Mouse (Mus musculus) heart, embryonic 13.5 days (tissue): ENCODE measurements at regions not wholly inside any gene's neighbourhood (a gene's known extent, or its start where the extent isn't known, plus 50 kb on each side); places are given as distances from the start of the nearest gene placed in this dataset.

Experiments used
- ATAC-seq: fragments of 200-750 bp; cut with Nextera tagmentation; 2 replicates; pipeline ENCODE4 v1.8.0; 2017; ENCODE audit warnings: moderate TSS enrichment; ENCODE audit not compliant: insufficient number of reproducible peaks, low FRiP score, low TSS enrichment; ENCODE audit errors: extremely low read depth
- H3K27ac ChIP-seq: fragments of 300-500 bp; sonication (generic); replicated peaks from 2 replicates; pipeline ENCODE4 v1.5.1; 2015; ENCODE audit warnings: moderate library complexity, mild to moderate bottlenecking, inconsistent platforms
- H3K27me3 ChIP-seq: fragments of 300-500 bp; sonication (generic); replicated peaks from 2 replicates; pipeline ENCODE4 v1.6.1; 2015; ENCODE audit warnings: mild to moderate bottlenecking, inconsistent platforms
- H3K36me3 ChIP-seq: fragments of 300-500 bp; sonication (generic); 2 replicates; pipeline ENCODE4 v1.6.1; 2015; ENCODE audit warnings: mild to moderate bottlenecking, inconsistent platforms
- H3K4me1 ChIP-seq: fragments of 300-500 bp; sonication (generic); 2 replicates; pipeline ENCODE4 v1.6.1; 2015; ENCODE audit warnings: inconsistent platforms
- H3K4me2 ChIP-seq: fragments of 300-500 bp; sonication (generic); 2 replicates; pipeline ENCODE4 v1.6.1; 2015; ENCODE audit warnings: inconsistent platforms, mild to moderate bottlenecking, moderate library complexity
- H3K4me3 ChIP-seq: fragments of 300-500 bp; sonication (generic); 2 replicates; pipeline ENCODE4 v1.5.1; 2015; ENCODE audit warnings: moderate library complexity, mild to moderate bottlenecking, inconsistent platforms
- H3K9ac ChIP-seq: fragments of 300-500 bp; sonication (generic); 2 replicates; pipeline ENCODE4 v1.6.1; 2015; ENCODE audit warnings: inconsistent platforms, mild to moderate bottlenecking, moderate library complexity
- H3K9me3 ChIP-seq: fragments of 300-500 bp; sonication (generic); 2 replicates; pipeline ENCODE4 v1.6.1; 2016; ENCODE audit warnings: inconsistent platforms
- WGBS: fragments of 180-500 bp; shearing (Covaris S2); methylation state at CpG from one replicate; pipeline ENCODE4 v1.1.7; 2015; ENCODE audit warnings: mixed read lengths; 5-methylcytosine and 5-hydroxymethylcytosine counted together

GRCm38 (mm10) chr1:34642304-34642893, 62.9 kb downstream of the Amer3 start:
- no peak overlapping the region for H3K27ac ChIP-seq
- no peaks in the 10 kb centered on the region for H3K27me3 ChIP-seq
- no peaks in the 10 kb centered on the region for H3K4me1 ChIP-seq
- H3K4me2 ChIP-seq: no peak overlapping the region
- no peak overlapping the region for H3K4me3 ChIP-seq
- no peak overlapping the region for H3K9ac ChIP-seq
- WGBS: 30% methylated on average over 13 of the region's 13 CpGs
- no peak for ATAC-seq
- H3K36me3 ChIP-seq: no peaks in the 10 kb centered on the region
- no peaks in the 10 kb centered on the region for H3K9me3 ChIP-seq

- Histone ChIP-seq H3K4me3 (no peak overlapping the region), H3K9me3 (no peaks in the 10 kb centered on the region; the same call in 1 of the 2 replicates), H3K9ac (no peak overlapping the region), H3K36me3 (no peaks in the 10 kb centered on the region), H3K4me2 (no peak overlapping the region), H3K27me3 (no peaks in the 10 kb centered on the region), H3K27ac (no peak overlapping the region), H3K4me1 (no peaks in the 10 kb centered on the region)
- no peak for ATAC-seq
- 84% methylated on average over 10 of the region's 10 CpGs for WGBS
These were observed 74.6 kb downstream of the Amer3 start for GRCm38 (mm10) chr1:34653963-34654644.

DNA sequence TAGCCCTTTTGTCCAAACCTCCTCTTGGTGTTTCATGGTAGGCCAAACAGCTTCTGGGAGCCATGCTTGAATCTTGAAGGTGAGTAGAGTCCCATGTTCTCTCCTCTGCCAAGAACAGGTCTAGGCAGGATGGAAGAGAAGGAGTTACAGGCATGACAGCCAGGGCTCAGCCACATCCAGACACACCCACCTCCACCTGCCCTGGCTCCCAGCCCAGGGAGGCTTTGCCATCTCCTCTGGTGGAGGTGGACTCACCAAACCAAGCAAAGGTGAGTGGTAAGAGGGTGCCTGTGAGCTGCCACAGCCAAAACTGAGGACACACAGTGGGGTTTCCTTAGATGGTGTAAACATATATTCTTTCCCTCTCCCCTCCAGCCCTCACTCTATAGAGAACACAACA, 78.0 kb downstream of the Amer3 start:
- Histone ChIP-seq H3K4me3 (no peak overlapping the region), H3K36me3 (no peaks in the 10 kb centered on the region), H3K4me2 (no peak overlapping the region), H3K27me3 (no peaks in the 10 kb centered on the region), H3K9ac (no peak overlapping the region), H3K27ac (no peak overlapping the region), H3K4me1 (no peaks in the 10 kb centered on the region), H3K9me3 (no peaks in the 10 kb centered on the region; the same call in 1 of the 2 replicates)
- ATAC-seq: no peak

GRCm38 (mm10) chr1:34663875-34664547, 84.6 kb downstream of the Amer3 start:
- WGBS: 62% methylated on average over 4 of the region's 4 CpGs
- H3K27ac ChIP-seq: no peak overlapping the region
- H3K4me1 ChIP-seq: peaks cover 15% of the 10 kb centered on the region
- H3K27me3 ChIP-seq: no peaks in the 10 kb centered on the region
- no peak overlapping the region for H3K4me3 ChIP-seq
- ATAC-seq: no peak
- H3K9ac ChIP-seq: no peak overlapping the region
- no peaks in the 10 kb centered on the region for H3K36me3 ChIP-seq
- no peaks in the 10 kb centered on the region for H3K9me3 ChIP-seq
- H3K4me2 ChIP-seq: no peak overlapping the region

- H3K4me3 ChIP-seq: no peak overlapping the region
- 70% methylated on average over 11 of the region's 11 CpGs for WGBS
- peaks cover 15% of the 10 kb centered on the region for H3K4me1 ChIP-seq
- ATAC-seq: no peak
- H3K9me3 ChIP-seq: no peaks in the 10 kb centered on the region
- H3K36me3 ChIP-seq: no peaks in the 10 kb centered on the region
- H3K27me3 ChIP-seq: no peaks in the 10 kb centered on the region
- no peak overlapping the region for H3K9ac ChIP-seq
- H3K4me2 ChIP-seq: no peak overlapping the region
- H3K27ac ChIP-seq: peak overlapping the region; percentile 59
These were observed 85.5 kb downstream of the Amer3 start for GRCm38 (mm10) chr1:34664816-34665511.

GRCm38 (mm10) chr1:34665512-34665854, 86.0 kb downstream of the Amer3 start:
- no peaks in the 10 kb centered on the region for H3K36me3 ChIP-seq

DNA sequence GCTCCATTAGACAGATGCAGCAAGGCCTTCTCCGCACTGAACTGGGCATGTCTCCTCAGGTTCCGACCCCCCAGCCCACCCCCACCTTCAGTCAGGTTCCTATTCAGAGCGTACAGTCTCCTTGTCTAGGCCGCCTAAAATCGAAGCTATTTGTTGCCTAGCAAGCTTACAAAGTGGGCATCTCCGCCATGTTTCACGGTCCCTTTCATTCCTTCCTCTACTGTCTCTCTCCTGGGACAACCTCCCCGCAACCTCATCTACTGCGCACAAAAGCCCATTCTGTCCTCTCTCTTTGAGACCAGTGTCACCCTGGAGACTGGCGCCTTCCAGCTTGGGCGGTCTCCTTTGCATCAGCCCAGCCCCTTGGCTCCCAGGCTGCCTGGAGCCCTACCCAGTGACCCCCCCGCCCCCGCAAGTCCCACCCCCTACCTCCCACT, 86.8 kb downstream of the Amer3 start:
- Histone ChIP-seq H3K4me3 (no peak overlapping the region), H3K9me3 (no peaks in the 10 kb centered on the region), H3K9ac (no peak overlapping the region), H3K27ac (no peak overlapping the region), H3K4me2 (no peak overlapping the region), H3K27me3 (no peaks in the 10 kb centered on the region), H3K4me1 (peaks cover 15% of the 10 kb centered on the region), H3K36me3 (no peaks in the 10 kb centered on the region)
- ATAC-seq: no peak
- 87% methylated on average over 13 of the region's 13 CpGs for WGBS

More at GRCm38 (mm10) chr1:34665512-34665854, 86.0 kb downstream of the Amer3 start:
- H3K27ac ChIP-seq: peak overlapping the region; percentile 59
- 74% methylated on average over 5 of the region's 5 CpGs for WGBS
- peaks cover 15% of the 10 kb centered on the region for H3K4me1 ChIP-seq
- no peak overlapping the region for H3K9ac ChIP-seq
- H3K4me3 ChIP-seq: no peak overlapping the region
- no peak overlapping the region for H3K4me2 ChIP-seq
- no peaks in the 10 kb centered on the region for H3K27me3 ChIP-seq
- no peaks in the 10 kb centered on the region for H3K9me3 ChIP-seq
- ATAC-seq: no peak

DNA sequence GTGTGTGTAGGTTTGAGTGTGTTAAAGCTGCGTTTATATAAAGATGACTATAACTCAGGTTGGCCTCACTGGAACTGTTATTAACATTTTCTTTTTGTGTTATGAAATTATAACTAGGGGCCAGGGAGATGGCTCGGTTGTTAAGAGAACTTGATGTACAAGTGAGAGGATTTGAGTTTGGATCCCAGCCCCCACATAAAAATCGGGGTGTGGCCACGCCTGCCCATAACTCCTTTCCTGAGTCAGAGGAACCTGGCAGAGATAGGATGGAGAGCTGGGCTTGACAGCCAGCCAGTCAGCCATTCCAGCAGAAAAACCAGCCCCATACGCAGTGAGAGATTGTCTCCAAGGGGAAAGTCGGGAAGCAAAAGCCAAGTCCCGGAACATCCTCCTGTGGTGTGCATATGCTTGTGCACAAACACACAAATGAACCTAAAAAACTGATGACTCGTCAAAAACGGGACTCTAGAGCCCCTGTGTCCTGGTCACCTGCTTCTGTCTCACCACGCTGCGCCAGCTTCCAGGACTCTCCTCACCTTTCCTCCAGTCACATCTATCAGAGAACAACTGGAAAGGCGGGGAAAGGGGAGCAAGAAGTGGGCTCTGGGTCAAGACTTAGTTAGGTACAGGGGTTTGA, 97.8 kb downstream of the Amer3 start:
- H3K4me3 ChIP-seq: peak overlapping the region; percentile 65
- no peak overlapping the region for H3K27ac ChIP-seq
- WGBS: 37% methylated on average over 12 of the region's 12 CpGs
- peaks cover 20% of the 10 kb centered on the region for H3K4me1 ChIP-seq
- ATAC-seq: no peak
- H3K9me3 ChIP-seq: no peaks in the 10 kb centered on the region
- H3K27me3 ChIP-seq: peaks cover 66% of the 10 kb centered on the region
- H3K9ac ChIP-seq: peak overlapping the region; percentile 78
- no peaks in the 10 kb centered on the region for H3K36me3 ChIP-seq
- peak overlapping the region; percentile 91 for H3K4me2 ChIP-seq

DNA sequence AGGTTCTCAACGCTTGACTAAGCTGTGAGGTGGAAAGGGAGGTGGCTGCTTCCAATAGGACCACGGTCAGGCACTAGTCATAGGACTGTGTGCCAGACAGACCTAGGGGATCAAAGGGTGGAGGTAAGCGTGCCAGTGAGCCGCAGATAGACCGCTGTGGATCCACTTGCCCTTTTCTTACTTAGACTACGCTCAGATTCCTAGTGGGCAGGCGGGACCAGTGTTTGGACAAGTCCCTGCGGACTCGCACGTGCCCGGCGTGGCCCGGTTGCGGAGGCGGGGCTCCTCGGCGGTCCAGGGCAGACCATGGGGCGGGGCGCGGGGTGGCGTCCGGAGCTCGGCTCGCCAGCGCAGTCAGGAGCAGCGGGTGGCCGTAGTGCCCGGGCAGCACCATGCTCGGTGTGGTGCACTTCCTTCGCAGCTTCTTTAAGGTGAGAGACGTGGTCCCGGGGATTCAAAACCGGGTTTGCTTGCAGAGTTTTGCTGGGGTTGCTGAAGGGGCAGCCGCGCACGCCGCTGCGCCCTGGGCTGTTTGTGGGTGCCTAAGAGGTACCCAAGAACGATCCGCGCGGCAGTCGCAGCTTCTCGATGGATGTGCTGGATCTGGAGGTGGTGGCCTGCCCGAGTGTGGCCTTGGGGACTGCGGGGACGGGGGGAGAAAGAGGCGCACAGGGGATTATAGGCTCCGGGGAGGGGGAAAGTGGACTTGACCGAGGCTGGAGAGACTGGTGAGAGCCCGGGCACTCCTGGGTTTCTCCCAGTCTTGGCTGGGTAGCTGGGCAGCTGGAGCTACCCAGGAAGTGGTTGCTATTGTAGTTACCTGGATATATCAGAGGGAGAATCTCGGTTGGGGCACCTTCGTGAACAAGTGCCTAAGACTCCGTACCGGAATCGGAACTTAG, 98.6 kb downstream of the Amer3 start:
- Histone ChIP-seq H3K9me3 (no peaks in the 10 kb centered on the region), H3K36me3 (no peaks in the 10 kb centered on the region), H3K9ac (peak overlapping the region; percentile 78), H3K4me3 (peak overlapping the region; percentile 65), H3K4me1 (peaks cover 27% of the 10 kb centered on the region), H3K27ac (no peak overlapping the region), H3K27me3 (peaks cover 66% of the 10 kb centered on the region), H3K4me2 (peak overlapping the region; percentile 91)
- WGBS: under 1% methylated on average over 56 of the region's 56 CpGs
- ATAC-seq: peak; percentile 20; the same call in 1 of the 2 replicates

- H3K27me3 ChIP-seq: peaks cover 66% of the 10 kb centered on the region
- no peaks in the 10 kb centered on the region for H3K9me3 ChIP-seq
- no peak overlapping the region for H3K27ac ChIP-seq
- peak overlapping the region; percentile 65 for H3K4me3 ChIP-seq
- ATAC-seq: no peak
- no peaks in the 10 kb centered on the region for H3K36me3 ChIP-seq
- peak overlapping the region; percentile 91 for H3K4me2 ChIP-seq
- H3K4me1 ChIP-seq: peaks cover 29% of the 10 kb centered on the region
- peak overlapping the region; percentile 78 for H3K9ac ChIP-seq
- 0% methylated on average over 9 of the region's 9 CpGs for WGBS
These were observed 99.2 kb downstream of the Amer3 start for GRCm38 (mm10) chr1:34678734-34679068.
